In genomic region chr2:171747162-171747561, GRCm38 (mm10) we compare ENCODE assay signal across 20 mouse cellular contexts.
DNase-seq lines count a peak whose midpoint lies in the region; ATAC-seq and TF ChIP-seq lines count a peak whose summit lies in the region.
"Had no signal": no experiment of that assay in that cellular context is flagged by ENCODE, and none has a peak within 500 bp of the region (broad histone marks: within the 10 kb centered on the region; RNA-seq: fewer than 3 reads in every experiment).

No protein-coding gene starts in this region.

- no peak overlapping the region for H3K9ac ChIP-seq in ES-Bruce4 (ENCODE audit: low read depth, poor library complexity, severe bottlenecking)
- H3K9ac ChIP-seq: heart, embryonic 13.5 days; limb, embryonic 15.5 days; liver, embryonic 15.5 days; midbrain, embryonic 13.5 days; neural tube, embryonic 12.5 days had no signal

- H3K4me3 ChIP-seq in ES-Bruce4 (ENCODE audit: low read depth, low read length), result no peak overlapping the region
- H3K4me3 ChIP-seq: heart, embryonic 13.5 days; layer of hippocampus, adult 2 months; limb, embryonic 15.5 days; liver, embryonic 15.5 days; midbrain, embryonic 13.5 days; neural tube, embryonic 12.5 days had no signal

- H3K27me3 ChIP-seq in ES-Bruce4 (ENCODE audit: control insufficient read depth, insufficient read depth, low read length, poor library complexity, severe bottlenecking), result no peaks in the 10 kb centered on the region
- H3K27me3 ChIP-seq: heart, embryonic 13.5 days; limb, embryonic 15.5 days; liver, embryonic 15.5 days; midbrain, embryonic 13.5 days; neural tube, embryonic 12.5 days had no signal

- DNase-seq in heart, postnatal 4 days, result peak; percentile 11
- no peak for DNase-seq in heart, adult 8-10 months (ENCODE audit: low spot score)
- DNase-seq in R1 (ENCODE audit: low read depth, low spot score), result peak; percentile 78
- peak; percentile 42 for DNase-seq in gastrocnemius, postnatal 25 days
- no peak for DNase-seq in cerebellum, postnatal 36 days
- DNase-seq: cerebellum, postnatal 14 days; embryo, embryonic 11 days; layer of hippocampus, postnatal 36 days; right cerebral cortex, postnatal 4 days had no signal

- peaks cover 1% of the 10 kb centered on the region for H3K4me1 ChIP-seq in ES-Bruce4 (ENCODE audit: control insufficient read depth, insufficient read depth, low read length)
- H3K4me1 ChIP-seq: limb, embryonic 15.5 days; liver, embryonic 15.5 days; midbrain, embryonic 13.5 days; neural tube, embryonic 12.5 days had no signal

- no peak overlapping the region for H3K27ac ChIP-seq in ES-Bruce4 (ENCODE audit: insufficient read depth, low read length)
- H3K27ac ChIP-seq: heart, embryonic 13.5 days; hindbrain, postnatal 0 days; layer of hippocampus, adult 2 months; limb, embryonic 15.5 days; liver, embryonic 15.5 days; midbrain, embryonic 13.5 days; neural tube, embryonic 12.5 days; stomach, postnatal 0 days had no signal

- ATAC-seq in activated CD4-positive, CD25-positive, alpha-beta regulatory T cell, adult 4 months, result no peak
- ATAC-seq: hindbrain, postnatal 0 days; intestine, postnatal 0 days; midbrain, embryonic 13.5 days had no signal

- peaks cover 15% of the 10 kb centered on the region; the same call in 1 of the 2 replicates for H3K9me3 ChIP-seq in ES-Bruce4 (replicated peaks; ENCODE audit: control insufficient read depth, insufficient read depth, low read length, poor library complexity, severe bottlenecking)
- H3K9me3 ChIP-seq: limb, embryonic 15.5 days; midbrain, embryonic 13.5 days; neural tube, embryonic 12.5 days had no signal

- TF ChIP-seq EP300 in ES-Bruce4 (IDR thresholded peaks at IDR 0.05; ENCODE audit: insufficient read depth, low read depth, low read length), result 0 out of 2 replicates have a peak, but pooled peaks have one; percentile 6

- no peak for TF ChIP-seq CTCF in ES-Bruce4 (IDR thresholded peaks at IDR 0.05; ENCODE audit: low read depth, low read length)

- no peak for TF ChIP-seq POLR2A in ES-Bruce4 (IDR thresholded peaks at IDR 0.05; ENCODE audit: insufficient read depth, low read length)

- H3K36me3 ChIP-seq in ES-Bruce4 (ENCODE audit: control insufficient read depth, insufficient read depth, low read length, poor library complexity, severe bottlenecking), result no peaks in the 10 kb centered on the region
- H3K36me3 ChIP-seq: heart, embryonic 13.5 days; limb, embryonic 15.5 days; liver, embryonic 15.5 days; midbrain, embryonic 13.5 days; neural tube, embryonic 12.5 days had no signal

Comparison
In these comparisons a context has a peak if more than half of its experiments do, and no peak if none do; other contexts are left out.
1. DNase-seq: peak in heart, postnatal 4 days (single experiment), R1 (single experiment) and gastrocnemius, postnatal 25 days (single experiment); none in heart, adult 8-10 months (single experiment) and cerebellum, postnatal 36 days (0 of 2).